Mouse (Mus musculus) forebrain, embryonic 16.5 days (tissue): ENCODE measurements around the gene Lrp1. TPM values are rescaled to one million over a fixed set of nuclear protein-coding genes. Genes with fewer than 3 reads are reported as not detected.

Experiments
- ATAC-seq: fragments of 200-750 bp; cut with Nextera tagmentation; 2 replicates; pipeline ENCODE4 v1.8.0; 2017; ENCODE audit warnings: mild to moderate bottlenecking, moderate library complexity
- H3K27ac ChIP-seq: fragments of 300-500 bp; sonication (generic); 2 replicates; pipeline ENCODE4 v1.5.1; 2014; ENCODE audit warnings: low read length, control low read depth
- H3K27me3 ChIP-seq: fragments of 300-500 bp; sonication (generic); replicated peaks from 2 replicates; pipeline ENCODE4 v1.6.1; 2014; ENCODE audit warnings: low read length; ENCODE audit not compliant: control insufficient read depth, insufficient read depth
- H3K36me3 ChIP-seq: fragments of 300-500 bp; sonication (generic); 2 replicates; pipeline ENCODE4 v1.6.1; 2014; ENCODE audit not compliant: control insufficient read depth, insufficient read depth
- H3K4me1 ChIP-seq: fragments of 300-500 bp; sonication (generic); replicated peaks from 2 replicates; pipeline ENCODE4 v1.6.1; 2014; ENCODE audit warnings: low read length; ENCODE audit not compliant: control insufficient read depth, insufficient read depth
- H3K4me2 ChIP-seq: fragments of 300-500 bp; sonication (generic); 2 replicates; pipeline ENCODE4 v1.6.1; 2014; ENCODE audit warnings: mild to moderate bottlenecking, low read length, control low read depth
- H3K4me3 ChIP-seq: fragments of 300-500 bp; sonication (generic); replicated peaks from 2 replicates; pipeline ENCODE4 v1.5.1; 2014; ENCODE audit warnings: mild to moderate bottlenecking, low read length, control low read depth
- H3K9ac ChIP-seq: fragments of 300-500 bp; sonication (generic); replicated peaks from 2 replicates; pipeline ENCODE4 v1.6.1; 2014; ENCODE audit warnings: low read depth, low read length, control low read depth
- H3K9me3 ChIP-seq: fragments of 300-500 bp; sonication (generic); 2 replicates; pipeline ENCODE4 v1.6.1; 2016; ENCODE audit warnings: low read length; ENCODE audit not compliant: control insufficient read depth
- WGBS: fragments of 180-500 bp; shearing (Covaris S2); extraction: QIAGEN DNeasy Blood & Tissue Kit; methylation state at CpG from one replicate; pipeline ENCODE4 v1.1.7; 2014; 5-methylcytosine and 5-hydroxymethylcytosine counted together
- polyA plus RNA-seq: library from polyadenylated mRNA; unstranded; fragments of >200 nt; fragmentation: Nextera tagmentation; extraction: Ambion mirVana; gene quantifications from 2 replicates; pipeline ENCODE4 v1.2.1, GENCODE M21; 2015

The Lrp1 gene
- polyA plus RNA-seq, 1 experiment from 2014 or later = 117 TPM

DNA sequence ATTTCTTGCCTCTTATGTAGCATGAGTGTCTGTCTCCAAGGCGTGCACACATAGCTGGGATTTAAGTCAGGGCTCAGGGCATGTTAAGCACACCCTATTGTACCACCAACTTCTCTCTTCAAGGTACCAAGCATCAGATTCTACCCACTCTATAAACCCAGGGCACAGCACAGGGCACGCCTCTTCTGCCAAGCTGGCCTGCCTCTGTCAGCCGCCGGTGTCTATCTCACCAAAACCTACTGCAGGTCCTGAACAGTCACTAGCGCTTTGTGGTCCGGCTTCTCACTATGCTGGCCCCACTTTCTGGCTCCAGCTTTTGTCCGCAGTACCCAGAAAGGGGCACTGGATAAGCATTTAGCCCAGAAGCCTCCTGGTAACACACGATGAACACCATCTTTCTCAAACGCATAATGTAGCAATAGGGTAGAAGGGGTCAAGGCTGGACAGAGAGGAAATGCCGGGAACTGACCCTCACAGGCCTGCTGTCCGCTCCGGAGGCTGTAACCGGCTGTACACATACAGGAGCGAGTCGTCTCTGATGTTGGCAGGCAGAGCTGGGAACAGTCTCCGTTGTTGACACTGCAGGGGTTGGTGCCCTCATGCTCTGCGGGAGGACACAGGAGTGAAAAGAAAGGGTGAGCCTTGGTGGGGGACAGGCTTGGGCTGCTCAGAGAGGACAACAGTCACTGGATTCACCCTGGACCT, 49.9 kb downstream of the Lrp1 start:
- Histone ChIP-seq H3K4me2 (no peak overlapping the region), H3K9ac (no peak overlapping the region), H3K4me3 (no peak overlapping the region), H3K27me3 (no peaks in the 10 kb centered on the region), H3K27ac (no peak overlapping the region), H3K36me3 (peaks cover 49% of the 10 kb centered on the region), H3K4me1 (no peaks in the 10 kb centered on the region), H3K9me3 (no peaks in the 10 kb centered on the region)
- 90% methylated on average over 17 of the region's 17 CpGs for WGBS
- no peak for ATAC-seq

DNA sequence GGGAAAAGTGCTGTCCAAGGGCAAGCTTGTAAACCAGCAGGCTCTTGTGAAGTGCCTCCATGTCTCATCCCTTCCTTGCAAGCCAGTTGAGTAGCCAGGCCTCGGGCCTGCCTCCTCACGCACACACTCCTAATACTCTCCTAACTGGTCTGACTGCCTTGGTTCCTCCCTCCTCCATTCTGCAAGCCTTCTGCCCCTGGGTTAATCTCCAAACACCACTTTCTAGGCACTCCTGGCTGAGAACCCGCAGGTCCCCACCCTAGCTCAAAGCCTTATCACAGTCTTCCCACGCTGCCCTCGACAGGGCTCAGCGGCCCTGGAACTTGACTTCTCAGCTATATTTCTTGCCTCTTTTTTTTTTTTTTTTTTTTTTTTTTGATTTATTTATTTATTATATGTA, 50.6 kb downstream of the Lrp1 start:
- WGBS = 86% methylated on average over 6 of the region's 6 CpGs
- H3K27ac ChIP-seq = no peak overlapping the region

DNA sequence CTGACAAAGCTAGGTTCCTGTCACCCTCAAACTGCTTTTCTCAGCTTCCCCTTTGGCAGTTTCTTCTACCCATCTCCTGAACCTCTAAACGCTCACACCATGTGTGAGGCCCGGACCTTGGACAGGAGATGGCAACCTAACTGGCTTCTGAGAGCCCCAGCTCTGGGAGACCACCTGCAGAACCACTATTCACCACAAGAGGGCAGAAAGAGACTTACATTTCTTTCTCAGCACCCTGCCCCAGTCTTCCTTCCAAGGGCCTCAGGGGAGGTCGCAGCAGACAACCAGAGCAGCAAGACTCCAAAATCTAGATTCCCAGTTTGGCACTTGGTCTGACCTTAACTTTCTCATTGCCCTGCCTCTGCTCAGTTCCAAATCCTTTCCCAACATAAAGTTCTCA, 51.5 kb downstream of the Lrp1 start:
- H3K4me1 ChIP-seq = no peaks in the 10 kb centered on the region
- WGBS = 23% methylated on average over 3 of the region's 3 CpGs
- H3K4me3 ChIP-seq = no peak overlapping the region
- no peaks in the 10 kb centered on the region for H3K27me3 ChIP-seq
- peak; percentile 63; the same call in 1 of the 2 replicates for ATAC-seq
- H3K9ac ChIP-seq = no peak overlapping the region
- no peak overlapping the region for H3K27ac ChIP-seq
- peaks cover 45% of the 10 kb centered on the region for H3K36me3 ChIP-seq
- H3K9me3 ChIP-seq = no peaks in the 10 kb centered on the region
- no peak overlapping the region for H3K4me2 ChIP-seq

More for the DNA sequence above, 50.6 kb downstream of the Lrp1 start:
- no peak overlapping the region for H3K4me3 ChIP-seq
- no peaks in the 10 kb centered on the region for H3K9me3 ChIP-seq
- H3K4me1 ChIP-seq = no peaks in the 10 kb centered on the region
- no peak overlapping the region for H3K4me2 ChIP-seq
- H3K27me3 ChIP-seq = no peaks in the 10 kb centered on the region
- ATAC-seq = no peak
- peaks cover 48% of the 10 kb centered on the region for H3K36me3 ChIP-seq
- no peak overlapping the region for H3K9ac ChIP-seq

DNA sequence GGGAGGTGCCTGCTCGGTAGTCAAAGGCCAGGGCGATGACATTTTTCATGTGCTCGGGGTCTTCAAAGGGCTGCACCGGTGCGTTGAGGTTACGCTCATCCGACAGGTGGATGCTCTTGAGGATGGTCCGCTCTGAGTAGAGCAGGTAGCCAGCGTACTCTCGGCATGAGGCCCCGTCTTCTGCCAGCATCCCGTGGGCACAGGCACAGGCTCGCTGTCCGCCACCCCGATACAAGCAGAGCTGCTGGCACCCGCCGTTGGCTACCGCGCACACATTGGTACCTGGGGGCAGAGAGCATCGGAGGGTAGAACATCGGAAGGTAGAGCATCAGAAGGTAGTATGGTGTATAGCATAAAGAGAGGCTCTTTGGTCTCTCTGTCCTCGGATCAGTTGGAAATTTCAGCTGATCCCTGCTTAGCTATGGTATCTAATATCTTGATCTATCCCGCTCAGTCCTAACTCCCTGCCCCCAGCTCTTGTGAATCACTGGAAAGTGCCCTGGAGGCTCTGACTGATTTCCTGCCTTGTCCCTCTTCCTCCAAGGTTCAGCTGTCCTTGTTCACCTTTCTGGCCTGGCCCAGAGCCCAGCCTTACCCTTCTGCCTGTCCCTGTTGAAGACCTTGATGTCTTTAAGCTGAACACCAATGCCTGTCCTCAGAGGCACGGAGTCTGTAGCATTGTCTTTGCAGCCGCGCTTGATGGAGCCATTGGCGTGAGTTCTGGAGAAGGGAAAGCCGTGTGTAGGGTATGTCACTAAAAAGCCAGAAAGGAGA, 54.2 kb downstream of the Lrp1 start:
- no peaks in the 10 kb centered on the region for H3K27me3 ChIP-seq
- H3K36me3 ChIP-seq = peaks cover 49% of the 10 kb centered on the region
- no peak overlapping the region for H3K4me3 ChIP-seq
- no peak for ATAC-seq
- no peaks in the 10 kb centered on the region for H3K9me3 ChIP-seq
- no peaks in the 10 kb centered on the region for H3K4me1 ChIP-seq
- H3K9ac ChIP-seq = no peak overlapping the region
- 95% methylated on average over 28 of the region's 28 CpGs for WGBS
- no peak overlapping the region for H3K27ac ChIP-seq
- H3K4me2 ChIP-seq = no peak overlapping the region

DNA sequence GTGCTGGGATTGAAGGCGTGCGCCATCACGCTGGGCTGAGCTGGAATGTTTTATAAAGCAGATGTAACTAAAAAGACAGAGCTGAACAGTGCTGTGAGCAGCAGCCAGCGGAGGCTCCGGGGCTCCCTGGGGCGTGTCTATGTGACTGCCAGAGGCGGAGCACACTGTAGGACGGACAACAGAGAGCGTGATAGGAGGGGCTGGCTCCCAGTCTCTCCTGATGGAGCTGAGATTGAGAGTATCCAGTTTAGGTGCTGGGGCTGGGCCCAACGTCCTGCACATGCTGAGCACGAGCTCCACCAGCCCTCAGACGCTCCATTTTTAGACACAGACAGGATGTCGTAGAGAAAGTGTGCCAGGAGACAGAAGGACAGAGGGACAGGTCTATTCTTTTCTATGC, 56.6 kb downstream of the Lrp1 start:
- Histone ChIP-seq H3K36me3 (peaks cover 61% of the 10 kb centered on the region), H3K4me3 (no peak overlapping the region), H3K9me3 (no peaks in the 10 kb centered on the region), H3K27me3 (no peaks in the 10 kb centered on the region), H3K9ac (no peak overlapping the region), H3K4me1 (no peaks in the 10 kb centered on the region), H3K27ac (no peak overlapping the region), H3K4me2 (no peak overlapping the region)
- WGBS = 63% methylated on average over 13 of the region's 13 CpGs
- no peak for ATAC-seq

DNA sequence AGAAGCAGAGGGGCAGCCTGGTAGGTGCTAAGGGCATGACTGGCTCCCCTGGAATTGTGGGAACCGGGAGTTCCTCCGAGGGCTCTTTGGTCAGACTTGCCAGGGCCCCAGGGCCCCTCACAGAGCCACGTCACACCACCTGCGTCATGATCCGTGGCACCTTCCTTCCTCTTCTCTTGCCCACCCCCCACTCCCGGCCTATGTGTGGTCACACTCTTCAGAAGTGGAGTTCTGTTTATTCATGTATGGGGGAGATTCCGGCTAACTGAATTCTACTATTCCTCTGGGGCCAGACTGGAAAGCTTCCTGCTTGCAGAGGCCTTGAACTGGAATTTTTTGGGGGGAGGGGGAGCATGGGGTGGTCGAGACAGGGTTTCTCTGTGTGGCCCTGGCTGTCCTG, 57.1 kb downstream of the Lrp1 start:
- H3K4me3 ChIP-seq = no peak overlapping the region
- H3K4me2 ChIP-seq = no peak overlapping the region
- no peaks in the 10 kb centered on the region for H3K9me3 ChIP-seq
- no peaks in the 10 kb centered on the region for H3K27me3 ChIP-seq
- H3K36me3 ChIP-seq = peaks cover 62% of the 10 kb centered on the region
- WGBS = 84% methylated on average over 8 of the region's 8 CpGs
- no peak overlapping the region for H3K27ac ChIP-seq
- H3K4me1 ChIP-seq = no peaks in the 10 kb centered on the region
- no peak for ATAC-seq
- no peak overlapping the region for H3K9ac ChIP-seq

DNA sequence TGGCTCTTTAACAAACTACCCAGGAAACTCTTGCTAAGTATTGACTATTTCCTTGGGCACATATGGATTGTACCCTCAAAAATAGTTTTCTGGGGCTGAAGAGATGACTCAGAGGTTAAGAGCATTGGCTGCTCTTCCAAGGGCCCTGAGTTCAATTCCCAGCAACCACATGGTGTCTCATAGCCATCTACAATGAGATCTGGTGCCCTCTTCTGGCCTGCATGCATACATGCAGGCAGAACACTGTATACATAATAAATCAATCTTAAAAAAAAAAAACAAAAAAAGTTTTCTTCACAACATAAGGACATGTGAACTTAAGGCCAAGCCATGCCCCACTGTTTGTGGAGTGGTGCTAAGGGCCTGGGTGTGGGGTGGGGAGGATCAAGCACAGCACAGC, 59.8 kb downstream of the Lrp1 start:
- Histone ChIP-seq H3K4me2 (no peak overlapping the region), H3K27ac (no peak overlapping the region), H3K36me3 (peaks cover 67% of the 10 kb centered on the region), H3K27me3 (no peaks in the 10 kb centered on the region), H3K9me3 (no peaks in the 10 kb centered on the region), H3K4me3 (no peak overlapping the region), H3K9ac (no peak overlapping the region), H3K4me1 (no peaks in the 10 kb centered on the region)
- no peak for ATAC-seq

DNA sequence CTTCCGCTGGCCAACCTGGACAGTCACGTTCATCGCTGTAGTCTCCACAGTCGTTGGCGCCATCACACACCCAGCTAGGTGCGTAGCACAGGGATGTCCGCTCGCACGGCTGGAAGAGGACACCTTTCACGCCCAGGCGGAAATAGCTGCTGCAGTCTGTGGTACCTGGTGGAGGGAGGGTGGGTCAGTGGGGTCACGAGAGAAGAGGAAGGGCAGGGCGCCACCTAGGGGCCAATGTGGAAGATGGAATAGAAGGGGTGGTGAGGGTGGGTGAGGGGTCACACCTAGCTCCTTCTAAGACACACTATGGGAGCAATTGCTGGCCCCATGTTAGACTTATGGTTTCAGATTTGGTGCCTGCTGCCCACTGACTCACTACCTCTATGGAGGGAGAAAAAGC, 63.6 kb downstream of the Lrp1 start:
- no peak for ATAC-seq
- no peak overlapping the region for H3K27ac ChIP-seq
- H3K4me3 ChIP-seq = no peak overlapping the region
- no peaks in the 10 kb centered on the region for H3K9me3 ChIP-seq
- H3K9ac ChIP-seq = no peak overlapping the region
- H3K36me3 ChIP-seq = peaks cover 74% of the 10 kb centered on the region
- H3K4me1 ChIP-seq = no peaks in the 10 kb centered on the region
- no peak overlapping the region for H3K4me2 ChIP-seq
- H3K27me3 ChIP-seq = no peaks in the 10 kb centered on the region
- 86% methylated on average over 13 of the region's 13 CpGs for WGBS

DNA sequence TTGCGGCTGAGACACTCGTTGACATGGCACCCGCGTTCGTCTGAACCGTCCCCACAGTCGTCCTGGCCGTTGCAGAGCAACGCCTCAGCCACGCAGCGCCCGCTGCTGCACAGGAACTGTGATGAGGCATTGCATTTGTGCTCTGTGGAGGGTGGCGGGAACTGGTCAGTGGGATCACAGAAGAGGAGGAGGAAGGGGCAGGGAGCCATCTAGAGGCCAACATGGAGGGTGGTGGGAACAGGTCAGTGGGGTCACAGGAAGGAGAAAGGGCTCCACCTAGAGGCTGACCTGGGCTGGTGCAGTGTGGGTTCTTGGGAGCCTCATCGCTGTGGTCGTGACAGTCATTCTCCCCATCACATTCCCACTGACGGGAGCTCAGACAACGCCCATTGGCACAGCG, 65.2 kb downstream of the Lrp1 start:
- no peak overlapping the region for H3K9ac ChIP-seq
- no peak for ATAC-seq
- no peak overlapping the region for H3K4me2 ChIP-seq
- no peaks in the 10 kb centered on the region for H3K9me3 ChIP-seq
- H3K36me3 ChIP-seq = peaks cover 68% of the 10 kb centered on the region
- H3K4me1 ChIP-seq = no peaks in the 10 kb centered on the region
- no peaks in the 10 kb centered on the region for H3K27me3 ChIP-seq
- no peak overlapping the region for H3K4me3 ChIP-seq
- H3K27ac ChIP-seq = no peak overlapping the region
- WGBS = 67% methylated on average over 18 of the region's 18 CpGs
